Mouse (Mus musculus) E14TG2a.4 (cell line): ENCODE results near the gene Ndufa4l2.

Experiments used
- CTCF ChIP-seq: conservative IDR thresholded peaks from 2 replicates; pipeline ENCODE4 v1.5.1; 2014; ENCODE audit warnings: low read length
- NANOG ChIP-seq: IDR thresholded peaks from 2 replicates; pipeline ENCODE4 v1.6.1; 2014; ENCODE audit warnings: borderline replicate concordance, low read length, mixed read lengths
- POU5F1 ChIP-seq: IDR thresholded peaks from 2 replicates; pipeline ENCODE4 v1.6.1; 2014; ENCODE audit warnings: low read length, borderline replicate concordance

DNA sequence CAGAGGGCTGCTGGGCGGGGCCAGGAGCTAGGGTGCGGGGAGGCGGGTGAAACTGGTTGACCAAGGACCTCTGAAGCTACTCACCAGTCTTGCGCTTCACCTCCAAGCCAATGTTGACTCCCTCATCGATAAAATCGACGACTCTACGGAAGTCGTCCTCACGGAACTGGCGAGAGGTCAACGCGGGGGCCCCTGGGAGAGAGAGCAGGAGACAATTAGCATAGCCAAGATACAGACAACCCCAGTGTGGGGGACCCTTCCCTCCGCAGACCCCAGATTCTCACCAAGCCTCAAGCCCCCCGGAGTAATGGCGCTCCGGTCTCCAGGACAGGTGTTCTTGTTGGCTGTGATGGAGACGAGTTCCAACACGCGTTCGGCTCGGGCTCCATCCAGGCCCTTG, 3.2 kb downstream of the Ndufa4l2 start:
- TF ChIP-seq CTCF (no peak), POU5F1 (no peak), NANOG (no peak)
